Mouse (Mus musculus) kidney, postnatal 25 days (tissue): Measurements from ENCODE around the gene Gins1.
"Not testable (repeated sequence)": the region's sequence is repeated elsewhere in the genome, so short reads cannot be mapped to it uniquely, and the experiment has no call there.

Experiments used
- DNase-seq, 2 experiments: peaks; one replicate each; pipeline ENCODE4 v3.0.0; 2021; ENCODE audit warnings: mixed read lengths in 2 of 2

Gins1 gene

GRCm38 (mm10) chr2:150910295-150910881, 5.2 kb downstream of the Gins1 start:
- no peak for DNase-seq

- DNase-seq, result no peak
Observed at GRCm38 (mm10) chr2:150914781-150915515, 9.7 kb downstream of the Gins1 start.

- DNase-seq, result no peak
Observed at GRCm38 (mm10) chr2:150915786-150916185, 10.6 kb downstream of the Gins1 start.

- no peak for DNase-seq
Observed at GRCm38 (mm10) chr2:150918720-150919119, 13.5 kb downstream of the Gins1 start.

- DNase-seq, result no peak
Observed at GRCm38 (mm10) chr2:150920543-150920942, 15.3 kb downstream of the Gins1 start.

GRCm38 (mm10) chr2:150921697-150922096, 16.5 kb downstream of the Gins1 start:
- DNase-seq, result no peak

GRCm38 (mm10) chr2:150922165-150922564, 17.0 kb downstream of the Gins1 start:
- no peak for DNase-seq

- DNase-seq, result no peak
Observed at GRCm38 (mm10) chr2:150923026-150923425, 17.8 kb downstream of the Gins1 start.

GRCm38 (mm10) chr2:150923505-150923904, 18.3 kb downstream of the Gins1 start:
- no peak for DNase-seq

GRCm38 (mm10) chr2:150927038-150927720, 22.0 kb downstream of the Gins1 start:
- DNase-seq, result peak; percentile 51 to 55

GRCm38 (mm10) chr2:150929156-150929555, 24.0 kb downstream of the Gins1 start:
- DNase-seq, result no peak

- no peak for DNase-seq
Observed at GRCm38 (mm10) chr2:150930806-150931205, 25.6 kb downstream of the Gins1 start.

GRCm38 (mm10) chr2:150933482-150933881, 28.3 kb downstream of the Gins1 start:
- DNase-seq, result no peak

- no peak for DNase-seq
Observed at GRCm38 (mm10) chr2:150934659-150935058, 29.5 kb downstream of the Gins1 start.

- no peak for DNase-seq
Observed at GRCm38 (mm10) chr2:150944017-150944416, 38.8 kb downstream of the Gins1 start.

GRCm38 (mm10) chr2:150947341-150947740, 42.1 kb downstream of the Gins1 start:
- DNase-seq, result not testable (repeated sequence)

GRCm38 (mm10) chr2:150947880-150948611, 42.8 kb downstream of the Gins1 start:
- not testable (repeated sequence) for DNase-seq

- DNase-seq, result no peak
Observed at GRCm38 (mm10) chr2:150948786-150949185, 43.6 kb downstream of the Gins1 start.

GRCm38 (mm10) chr2:150949652-150950051, 44.5 kb downstream of the Gins1 start:
- no peak for DNase-seq

- no peak for DNase-seq
Observed at GRCm38 (mm10) chr2:150950056-150950455, 44.9 kb downstream of the Gins1 start.

GRCm38 (mm10) chr2:150951201-150951600, 46.0 kb downstream of the Gins1 start:
- no peak for DNase-seq

GRCm38 (mm10) chr2:150955859-150956258, 50.7 kb downstream of the Gins1 start:
- no peak for DNase-seq

- DNase-seq, result no peak
Observed at GRCm38 (mm10) chr2:150959521-150959920, 54.3 kb downstream of the Gins1 start.
